Mouse (Mus musculus) intestine, embryonic 14.5 days (tissue): ENCODE results near the gene Naaladl2. TPM values are rescaled to one million over a fixed set of nuclear protein-coding genes. Genes with fewer than 3 reads are reported as not detected.

Source experiments
- ATAC-seq: fragments of 200-750 bp; cut with Nextera tagmentation; replicated peaks from 2 replicates; pipeline ENCODE4 v1.8.0; 2017; ENCODE audit warnings: low read depth, moderate number of reproducible peaks, moderate TSS enrichment, moderate library complexity; ENCODE audit not compliant: low FRiP score, low TSS enrichment
- DNase-seq: peaks from one replicate; pipeline ENCODE4 v3.0.0-alpha.2; 2018; ENCODE audit warnings: low spot score
- H3K27ac ChIP-seq: fragments of 300-500 bp; sonication (generic); 2 replicates; pipeline ENCODE4 v1.5.1; 2014; ENCODE audit warnings: low read depth, mild to moderate bottlenecking, control low read depth
- H3K27me3 ChIP-seq: fragments of 300-500 bp; sonication (generic); replicated peaks from 2 replicates; pipeline ENCODE4 v1.6.1; 2014; ENCODE audit warnings: low read length, control low read depth; ENCODE audit not compliant: control insufficient read depth, insufficient read depth
- H3K36me3 ChIP-seq: fragments of 300-500 bp; sonication (generic); 2 replicates; pipeline ENCODE4 v1.6.1; 2014; ENCODE audit warnings: low read length, control low read depth; ENCODE audit not compliant: control insufficient read depth, insufficient read depth
- H3K4me1 ChIP-seq: fragments of 300-500 bp; sonication (generic); replicated peaks from 2 replicates; pipeline ENCODE4 v1.6.1; 2014; ENCODE audit warnings: low read length, control low read depth, mixed read lengths; ENCODE audit not compliant: control insufficient read depth, insufficient read depth
- H3K4me2 ChIP-seq: fragments of 300-500 bp; sonication (generic); 2 replicates; pipeline ENCODE4 v1.6.1; 2014; ENCODE audit warnings: low read length
- H3K4me3 ChIP-seq: fragments of 300-500 bp; sonication (generic); 2 replicates; pipeline ENCODE4 v1.5.1; 2014; ENCODE audit warnings: low read depth, low read length, control low read depth, mixed read lengths
- H3K9ac ChIP-seq: fragments of 300-500 bp; sonication (generic); 2 replicates; pipeline ENCODE4 v1.6.1; 2014; ENCODE audit warnings: mild to moderate bottlenecking, low read length
- H3K9me3 ChIP-seq: fragments of 300-500 bp; sonication (generic); 2 replicates; pipeline ENCODE4 v1.6.1; 2016; ENCODE audit warnings: low read length, control low read depth; ENCODE audit not compliant: control insufficient read depth
- WGBS: fragments of 180-500 bp; shearing (Covaris S2); extraction: QIAGEN DNeasy Blood & Tissue Kit; methylation state at CpG from one replicate; pipeline ENCODE4 v1.1.7; 2014; 5-methylcytosine and 5-hydroxymethylcytosine counted together
- polyA plus RNA-seq: library from polyadenylated mRNA; unstranded; fragments of >200 nt; fragmentation: Nextera tagmentation; extraction: Ambion mirVana; gene quantifications from 2 replicates; pipeline ENCODE4 v1.2.1, GENCODE M21; 2014

The Naaladl2 gene
- polyA plus RNA-seq, 1 experiment from 2014 or later = 2.5 TPM

DNA sequence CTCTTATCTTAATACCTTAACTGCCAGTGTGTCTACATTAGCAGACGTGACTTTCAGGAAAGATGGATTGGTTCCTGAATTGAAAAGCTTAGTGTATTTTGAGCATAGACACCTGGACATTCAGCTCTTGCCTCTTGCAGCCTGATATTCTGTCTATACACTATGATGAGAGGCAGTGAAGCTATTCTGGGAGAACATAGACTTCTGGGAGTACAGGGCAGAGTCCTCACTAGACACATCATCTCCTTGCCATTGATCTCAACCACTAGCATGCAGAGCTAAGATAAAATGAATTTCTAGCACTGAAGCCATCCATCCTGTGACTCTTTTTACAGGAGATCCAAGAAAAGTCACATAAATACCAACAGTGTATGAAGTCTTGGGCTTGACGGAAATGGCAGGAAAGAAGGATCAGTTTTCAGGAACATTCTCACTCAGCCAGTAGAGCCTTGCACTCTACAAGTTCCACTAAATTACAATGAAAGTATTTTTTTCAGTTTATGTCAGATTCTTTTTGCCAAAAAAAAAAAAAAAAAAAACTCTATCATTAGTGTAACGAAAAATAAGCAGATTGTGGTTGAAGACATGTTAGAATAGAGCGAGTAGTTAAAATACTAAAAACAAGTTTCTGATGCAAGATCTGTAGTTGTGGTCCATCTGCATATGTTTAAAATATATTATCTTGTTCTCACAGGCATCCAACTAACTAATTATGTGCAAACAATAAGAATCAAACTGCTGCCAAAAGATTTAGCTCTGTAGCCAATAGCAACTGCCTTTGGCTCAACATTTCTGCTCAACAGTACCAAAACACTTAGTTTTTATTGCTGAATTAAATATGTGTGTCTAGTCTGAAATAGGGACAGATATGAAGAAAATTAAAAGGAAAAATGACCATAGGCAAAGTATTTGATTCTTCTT lies 1171.1 kb downstream of the Naaladl2 start:
- ATAC-seq (no peak), DNase-seq (no peak)
- H3K27ac ChIP-seq = no peak overlapping the region
- H3K9me3 ChIP-seq = no peaks in the 10 kb centered on the region
- no peaks in the 10 kb centered on the region for H3K4me1 ChIP-seq
- no peak overlapping the region for H3K4me3 ChIP-seq
- no peak overlapping the region for H3K9ac ChIP-seq
- 74% methylated on average over 4 of the region's 4 CpGs for WGBS
- H3K4me2 ChIP-seq = no peak overlapping the region
- H3K27me3 ChIP-seq = no peaks in the 10 kb centered on the region
- no peaks in the 10 kb centered on the region for H3K36me3 ChIP-seq

DNA sequence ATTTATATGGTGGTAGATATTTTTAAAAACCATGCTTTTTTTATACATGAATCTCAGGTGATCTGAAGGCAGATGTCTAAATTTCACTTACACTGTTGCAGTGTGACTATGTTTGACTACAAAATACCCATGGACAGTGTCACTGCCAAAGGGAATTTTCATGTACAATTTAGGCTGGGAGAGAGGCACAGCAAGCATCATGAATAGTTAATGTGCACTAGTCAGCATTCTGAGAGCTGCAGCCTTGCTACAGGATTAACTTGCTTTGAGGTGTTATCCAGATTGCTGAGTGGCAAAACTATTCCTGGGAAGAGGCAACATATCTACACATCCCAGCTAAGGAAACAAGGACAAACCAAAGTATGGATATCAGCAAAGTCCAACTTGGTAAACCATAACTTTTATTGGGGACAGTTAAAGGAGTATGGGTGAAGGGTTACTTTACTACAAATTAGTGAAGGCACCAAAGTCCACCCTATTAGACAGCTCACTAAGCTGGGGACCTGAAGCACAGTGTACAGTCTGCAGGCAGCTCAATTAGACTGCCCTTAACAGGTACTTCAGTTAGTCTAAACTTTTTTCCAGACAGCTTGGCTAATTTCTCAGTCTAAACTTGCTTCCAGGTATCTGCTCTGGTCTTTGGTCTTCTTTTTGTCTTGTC lies 1181.0 kb downstream of the Naaladl2 start:
- no peak overlapping the region for H3K9ac ChIP-seq
- H3K4me2 ChIP-seq = no peak overlapping the region
- H3K27ac ChIP-seq = no peak overlapping the region
- H3K9me3 ChIP-seq = no peaks in the 10 kb centered on the region
- no peaks in the 10 kb centered on the region for H3K27me3 ChIP-seq
- DNase-seq (no peak), ATAC-seq (no peak)
- no peak overlapping the region for H3K4me3 ChIP-seq
- no peaks in the 10 kb centered on the region for H3K36me3 ChIP-seq
- no peaks in the 10 kb centered on the region for H3K4me1 ChIP-seq

GRCm38 (mm10) chr3:23946182-23946581 lies 1197.9 kb downstream of the Naaladl2 start:
- Histone ChIP-seq H3K9me3 (no peaks in the 10 kb centered on the region), H3K4me3 (no peak overlapping the region), H3K4me1 (no peaks in the 10 kb centered on the region), H3K27ac (no peak overlapping the region), H3K4me2 (no peak overlapping the region), H3K9ac (no peak overlapping the region), H3K36me3 (no peaks in the 10 kb centered on the region), H3K27me3 (no peaks in the 10 kb centered on the region)
- DNase-seq (no peak), ATAC-seq (no peak)
- 87% methylated on average over 2 of the region's 2 CpGs for WGBS

DNA sequence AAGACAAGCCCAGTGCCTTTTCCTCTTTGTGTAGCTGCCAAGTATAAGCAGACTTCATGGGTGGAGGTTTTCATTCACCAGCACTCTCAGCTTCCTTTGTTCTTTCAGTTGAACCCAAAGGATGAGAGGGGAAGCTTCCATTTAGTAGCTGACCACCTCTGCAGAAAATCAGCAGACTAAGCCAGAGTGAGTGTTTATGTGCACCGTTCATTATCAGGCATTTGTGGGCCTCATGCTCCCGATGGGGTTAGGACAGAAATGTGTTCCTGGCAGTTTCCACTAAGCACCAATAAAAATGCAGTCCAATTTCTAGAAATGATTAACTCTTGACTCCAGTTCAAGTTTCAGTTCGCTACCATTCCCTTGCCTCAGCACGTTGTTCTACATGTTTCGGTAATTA lies 1206.8 kb downstream of the Naaladl2 start:
- Histone ChIP-seq H3K9me3 (no peaks in the 10 kb centered on the region), H3K27me3 (no peaks in the 10 kb centered on the region), H3K4me2 (no peak overlapping the region), H3K4me3 (no peak overlapping the region), H3K4me1 (no peaks in the 10 kb centered on the region), H3K36me3 (no peaks in the 10 kb centered on the region), H3K9ac (no peak overlapping the region), H3K27ac (no peak overlapping the region)
- no peak for DNase-seq
- ATAC-seq = no peak
- 50% methylated on average over 5 of the region's 5 CpGs for WGBS

- Histone ChIP-seq H3K27ac (no peak overlapping the region), H3K9me3 (no peaks in the 10 kb centered on the region), H3K27me3 (no peaks in the 10 kb centered on the region), H3K4me2 (no peak overlapping the region), H3K4me1 (no peaks in the 10 kb centered on the region), H3K4me3 (no peak overlapping the region), H3K36me3 (no peaks in the 10 kb centered on the region), H3K9ac (no peak overlapping the region)
- DNase-seq (no peak), ATAC-seq (no peak)
- WGBS = 77% methylated on average over 4 of the region's 4 CpGs
Measured at GRCm38 (mm10) chr3:23928097-23928496, 1216.0 kb downstream of the Naaladl2 start.

DNA sequence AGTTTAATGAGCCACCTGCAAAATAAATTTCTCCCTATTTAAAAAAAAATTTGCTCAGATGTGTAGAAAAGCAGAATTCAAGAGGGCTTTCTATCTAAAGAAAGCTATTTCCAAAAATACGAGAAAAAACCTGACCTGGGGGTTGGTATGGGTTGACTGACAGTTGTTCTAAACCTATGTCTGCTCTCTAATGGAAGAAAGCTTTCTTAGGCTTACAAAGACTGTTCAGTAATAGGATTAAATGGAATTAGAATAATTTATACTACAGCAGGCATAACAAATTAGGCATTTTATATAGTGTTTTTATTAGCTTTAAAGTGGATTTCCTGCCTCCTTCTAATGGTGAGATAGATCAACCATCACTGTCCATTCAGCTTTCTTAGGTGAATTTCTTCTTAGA lies 1236.4 kb downstream of the Naaladl2 start:
- H3K27me3 ChIP-seq = no peaks in the 10 kb centered on the region
- H3K4me2 ChIP-seq = no peak overlapping the region
- 74% methylated on average over 1 of the region's 1 CpGs for WGBS
- H3K9me3 ChIP-seq = no peaks in the 10 kb centered on the region
- H3K27ac ChIP-seq = no peak overlapping the region
- DNase-seq = no peak
- ATAC-seq = no peak
- H3K36me3 ChIP-seq = no peaks in the 10 kb centered on the region
- no peak overlapping the region for H3K4me3 ChIP-seq
- H3K4me1 ChIP-seq = no peaks in the 10 kb centered on the region
- H3K9ac ChIP-seq = no peak overlapping the region

DNA sequence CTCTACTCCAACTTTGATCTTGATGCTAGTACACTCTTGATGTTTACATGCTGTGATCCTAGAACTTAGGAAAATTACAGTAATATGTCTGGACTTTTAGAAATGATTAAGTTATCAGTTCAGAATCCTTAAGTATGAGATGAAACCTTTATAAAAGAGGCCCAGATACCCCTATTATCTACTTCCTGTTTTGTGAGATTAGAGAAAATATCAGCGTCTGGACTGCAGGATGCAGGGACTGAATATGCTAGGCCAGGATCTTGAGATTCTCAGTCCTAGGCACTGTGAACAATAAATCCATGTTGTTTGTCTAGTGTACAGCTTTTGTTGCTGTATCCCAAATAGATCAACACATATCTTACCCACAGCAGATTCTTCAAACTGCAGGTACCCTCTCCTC lies 1278.4 kb downstream of the Naaladl2 start:
- Histone ChIP-seq H3K4me2 (no peak overlapping the region), H3K9me3 (no peaks in the 10 kb centered on the region), H3K27ac (no peak overlapping the region), H3K27me3 (no peaks in the 10 kb centered on the region), H3K4me3 (no peak overlapping the region), H3K4me1 (no peaks in the 10 kb centered on the region), H3K9ac (no peak overlapping the region), H3K36me3 (no peaks in the 10 kb centered on the region)
- DNase-seq (no peak), ATAC-seq (no peak)
- WGBS = 67% methylated on average over 1 of the region's 1 CpGs

GRCm38 (mm10) chr3:23857275-23857674 lies 1286.8 kb downstream of the Naaladl2 start:
- Histone ChIP-seq H3K27ac (no peak overlapping the region), H3K4me1 (no peaks in the 10 kb centered on the region), H3K36me3 (no peaks in the 10 kb centered on the region), H3K4me3 (no peak overlapping the region), H3K27me3 (no peaks in the 10 kb centered on the region), H3K4me2 (no peak overlapping the region), H3K9ac (no peak overlapping the region), H3K9me3 (no peaks in the 10 kb centered on the region)
- DNase-seq (no peak), ATAC-seq (no peak)
- 49% methylated on average over 1 of the region's 1 CpGs for WGBS

DNA sequence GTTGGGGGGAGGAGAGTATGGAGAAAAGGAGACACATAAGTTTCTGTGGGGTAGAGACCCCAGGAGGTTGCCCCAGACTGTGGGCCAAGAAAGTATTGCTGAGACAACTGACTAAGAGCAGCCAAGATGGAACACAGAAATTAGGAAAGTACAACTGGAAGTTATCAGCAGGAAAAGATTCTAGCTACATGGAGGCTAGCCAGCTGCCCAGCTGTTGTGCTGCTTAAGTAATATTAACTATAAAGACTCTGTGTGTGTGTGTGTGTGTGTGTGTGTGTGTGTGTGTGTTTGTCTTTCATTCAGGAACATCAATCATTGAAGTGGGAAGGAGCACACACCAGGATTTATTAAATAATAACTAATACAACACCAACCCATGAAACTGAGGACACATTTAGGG lies 1326.5 kb downstream of the Naaladl2 start:
- Histone ChIP-seq H3K27me3 (no peaks in the 10 kb centered on the region), H3K36me3 (no peaks in the 10 kb centered on the region), H3K4me2 (no peak overlapping the region), H3K27ac (no peak overlapping the region), H3K9ac (no peak overlapping the region), H3K4me3 (no peak overlapping the region), H3K4me1 (no peaks in the 10 kb centered on the region), H3K9me3 (no peaks in the 10 kb centered on the region)
- no peak for DNase-seq
- ATAC-seq = no peak
